Comparison of ENCODE assay signal across 11 mouse cellular contexts in the genomic region with DNA sequence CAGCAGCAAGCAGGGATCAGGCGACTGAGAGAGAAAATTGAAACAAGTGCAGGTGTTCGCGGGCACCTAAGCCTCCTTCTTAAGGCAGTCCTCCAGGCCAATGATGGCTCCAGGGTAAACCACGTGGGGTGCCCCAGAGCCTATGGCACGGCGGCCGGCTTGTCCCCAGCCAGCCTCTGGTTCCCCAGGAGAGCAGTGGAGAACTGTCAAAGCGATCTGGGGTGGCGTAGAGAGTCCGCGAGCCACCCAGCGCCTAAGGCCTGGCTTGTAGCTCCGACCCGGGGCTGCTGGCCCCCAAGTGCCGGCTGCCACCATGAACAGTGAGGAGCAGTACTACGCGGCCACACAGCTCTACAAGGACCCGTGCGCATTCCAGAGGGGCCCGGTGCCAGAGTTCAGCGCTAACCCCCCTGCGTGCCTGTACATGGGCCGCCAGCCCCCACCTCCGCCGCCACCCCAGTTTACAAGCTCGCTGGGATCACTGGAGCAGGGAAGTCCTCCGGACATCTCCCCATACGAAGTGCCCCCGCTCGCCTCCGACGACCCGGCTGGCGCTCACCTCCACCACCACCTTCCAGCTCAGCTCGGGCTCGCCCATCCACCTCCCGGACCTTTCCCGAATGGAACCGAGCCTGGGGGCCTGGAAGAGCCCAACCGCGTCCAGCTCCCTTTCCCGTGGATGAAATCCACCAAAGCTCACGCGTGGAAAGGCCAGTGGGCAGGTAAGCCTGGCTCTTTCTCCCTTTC. TPM values are rescaled to one million over a fixed set of nuclear protein-coding genes. Genes with fewer than 3 reads are reported as not detected.
DNase-seq lines count a peak whose midpoint lies in the region; ATAC-seq and TF ChIP-seq lines count a peak whose summit lies in the region.
"Had no signal": no experiment of that assay in that cellular context is flagged by ENCODE, and none has a peak within 500 bp of the region (broad histone marks: within the 10 kb centered on the region; RNA-seq: fewer than 3 reads in every experiment).

A gene (plus strand): TSS at position 34 of the 747 bp plus-strand sequence.

- H3K9me3 ChIP-seq in kidney, embryonic 16.5 days (ENCODE audit: low read length), result no peaks in the 10 kb centered on the region
- no peaks in the 10 kb centered on the region for H3K9me3 ChIP-seq in liver, postnatal 0 days (ENCODE audit: low read length)

- TF ChIP-seq CTCF in liver, postnatal 0 days (IDR thresholded peaks at IDR 0.05; ENCODE audit: low read depth), result no peak

- peak within 1 kb of the TSS; percentile 5; the same call in 1 of the 2 replicates for H3K4me3 ChIP-seq in kidney, embryonic 16.5 days (ENCODE audit: low read length)
- 0 out of 2 replicates have a peak within 1 kb of the TSS, but pooled peaks have one; percentile 9 for H3K4me3 ChIP-seq in liver, postnatal 0 days (ENCODE audit: low read depth, low read length)

- no peaks in the 10 kb centered on the region for H3K36me3 ChIP-seq in kidney, embryonic 16.5 days (ENCODE audit: insufficient read depth, low read length)
- no peaks in the 10 kb centered on the region for H3K36me3 ChIP-seq in liver, postnatal 0 days (replicated peaks; ENCODE audit: insufficient read depth, low read length)

- no peaks in the 10 kb centered on the region for H3K4me1 ChIP-seq in kidney, embryonic 16.5 days (ENCODE audit: insufficient read depth, low read length)
- 0 out of 2 replicates have a peak, but pooled peaks cover 4% of the 10 kb centered on the region for H3K4me1 ChIP-seq in liver, postnatal 0 days (ENCODE audit: insufficient read depth)

- no peak for DNase-seq in kidney, adult 18-20 months
- DNase-seq in R1 (ENCODE audit: low read depth, low spot score), result peak; percentile 82
- DNase-seq in embryo, embryonic 9.5 days (ENCODE audit: extremely low spot score), result peak; percentile 60
- peak; percentile 43 for DNase-seq in liver, postnatal 0 days
- no peak for DNase-seq in kidney, postnatal 14 days
- DNase-seq: gastrocnemius, postnatal 25 days had no signal

- H3K27me3 ChIP-seq in kidney, embryonic 16.5 days (ENCODE audit: insufficient read depth, low read length), result peaks cover 97% of the 10 kb centered on the region
- H3K27me3 ChIP-seq in liver, postnatal 0 days (ENCODE audit: insufficient read depth, low read length), result peaks cover 90% of the 10 kb centered on the region

- no peak within 1 kb of the TSS for H3K9ac ChIP-seq in kidney, embryonic 16.5 days (replicated peaks; ENCODE audit: low read length)
- H3K9ac ChIP-seq in liver, postnatal 0 days (replicated peaks), result no peak within 1 kb of the TSS

- peak; percentile 54; the same call in 1 of the 2 replicates for ATAC-seq in kidney, embryonic 16.5 days (ENCODE audit: low FRiP score, low TSS enrichment)
- ATAC-seq in liver, postnatal 0 days, result peak; percentile 81
- no peak for ATAC-seq in erythroblast, adult 5-6 weeks (replicated peaks; ENCODE audit: low FRiP score, poor library complexity, severe bottlenecking)

- no peak within 1 kb of the TSS for H3K27ac ChIP-seq in kidney, embryonic 16.5 days (ENCODE audit: low read length)
- H3K27ac ChIP-seq in liver, postnatal 0 days (ENCODE audit: low read depth), result no peak within 1 kb of the TSS

- H3K4me2 ChIP-seq in kidney, embryonic 16.5 days (replicated peaks; ENCODE audit: low read depth, low read length), result no peak within 1 kb of the TSS
- peak within 1 kb of the TSS; percentile 42 for H3K4me2 ChIP-seq in liver, postnatal 0 days (ENCODE audit: low read depth, low read length)

- 1% methylated on average over 44 of the region's 44 CpGs for WGBS in kidney, embryonic 16.5 days
- WGBS in liver, postnatal 0 days (ENCODE audit: insufficient replicate concordance), result 2% methylated on average over 44 of the region's 44 CpGs

- no peak for TF ChIP-seq EP300 in liver, postnatal 0 days (IDR thresholded peaks at IDR 0.05; ENCODE audit: low read depth)

RNA-seq across cellular contexts. Expression of the gene that starts here (rescaled TPM):
- not detected in 2 replicates for polyA plus RNA-seq in kidney, embryonic 16.5 days (2015; fragmentation: Nextera tagmentation; extraction: Ambion mirVana)
- not detected in 2 replicates for polyA plus RNA-seq in liver, postnatal 0 days (2015; fragmentation: Nextera tagmentation; extraction: Ambion mirVana)
- not detected in 2 replicates for total RNA-seq in erythroblast, adult 5-6 weeks (2015; ENCODE audit: low replicate concordance)
- total RNA-seq in erythroblast, adult 5-6 weeks (2017; ENCODE audit: low replicate concordance), result not detected in 2 replicates
- total RNA-seq: gastrocnemius, postnatal 25 days; left cerebral cortex, postnatal 36 days; neutrophil, adult 5-6 weeks had no signal
- polyA plus RNA-seq: cortical plate, adult 2 months had no signal

Comparison
In these comparisons a context has a peak if more than half of its experiments do, and no peak if none do; other contexts are left out.
1. Peak in ATAC-seq and H3K4me3 ChIP-seq in kidney, embryonic 16.5 days; RNA of the gene not detected or under 1 TPM.
2. Peak in DNase-seq, ATAC-seq, H3K4me3 ChIP-seq and H3K4me2 ChIP-seq in liver, postnatal 0 days; RNA of the gene not detected or under 1 TPM.
3. DNase-seq: peak in R1 (single experiment) and embryo, embryonic 9.5 days (single experiment); none in kidney, adult 18-20 months (single experiment) and kidney, postnatal 14 days (single experiment).